Mouse (Mus musculus) intestine, embryonic 14.5 days (tissue): ENCODE results near the gene Kdelr2. TPM values are rescaled to one million over a fixed set of nuclear protein-coding genes. Genes with fewer than 3 reads are reported as not detected.

Experiments used
- ATAC-seq: fragments of 200-750 bp; cut with Nextera tagmentation; replicated peaks from 2 replicates; pipeline ENCODE4 v1.8.0; 2017; ENCODE audit warnings: low read depth, moderate number of reproducible peaks, moderate TSS enrichment, moderate library complexity; ENCODE audit not compliant: low FRiP score, low TSS enrichment
- DNase-seq: peaks from one replicate; pipeline ENCODE4 v3.0.0-alpha.2; 2018; ENCODE audit warnings: low spot score
- H3K27ac ChIP-seq: fragments of 300-500 bp; sonication (generic); 2 replicates; pipeline ENCODE4 v1.5.1; 2014; ENCODE audit warnings: low read depth, mild to moderate bottlenecking, control low read depth
- H3K27me3 ChIP-seq: fragments of 300-500 bp; sonication (generic); replicated peaks from 2 replicates; pipeline ENCODE4 v1.6.1; 2014; ENCODE audit warnings: low read length, control low read depth; ENCODE audit not compliant: control insufficient read depth, insufficient read depth
- H3K36me3 ChIP-seq: fragments of 300-500 bp; sonication (generic); 2 replicates; pipeline ENCODE4 v1.6.1; 2014; ENCODE audit warnings: low read length, control low read depth; ENCODE audit not compliant: control insufficient read depth, insufficient read depth
- H3K4me1 ChIP-seq: fragments of 300-500 bp; sonication (generic); replicated peaks from 2 replicates; pipeline ENCODE4 v1.6.1; 2014; ENCODE audit warnings: low read length, control low read depth, mixed read lengths; ENCODE audit not compliant: control insufficient read depth, insufficient read depth
- H3K4me2 ChIP-seq: fragments of 300-500 bp; sonication (generic); 2 replicates; pipeline ENCODE4 v1.6.1; 2014; ENCODE audit warnings: low read length
- H3K4me3 ChIP-seq: fragments of 300-500 bp; sonication (generic); 2 replicates; pipeline ENCODE4 v1.5.1; 2014; ENCODE audit warnings: low read depth, low read length, control low read depth, mixed read lengths
- H3K9ac ChIP-seq: fragments of 300-500 bp; sonication (generic); 2 replicates; pipeline ENCODE4 v1.6.1; 2014; ENCODE audit warnings: mild to moderate bottlenecking, low read length
- H3K9me3 ChIP-seq: fragments of 300-500 bp; sonication (generic); 2 replicates; pipeline ENCODE4 v1.6.1; 2016; ENCODE audit warnings: low read length, control low read depth; ENCODE audit not compliant: control insufficient read depth
- WGBS: fragments of 180-500 bp; shearing (Covaris S2); extraction: QIAGEN DNeasy Blood & Tissue Kit; methylation state at CpG from one replicate; pipeline ENCODE4 v1.1.7; 2014; 5-methylcytosine and 5-hydroxymethylcytosine counted together
- polyA plus RNA-seq: library from polyadenylated mRNA; unstranded; fragments of >200 nt; fragmentation: Nextera tagmentation; extraction: Ambion mirVana; gene quantifications from 2 replicates; pipeline ENCODE4 v1.2.1, GENCODE M21; 2014

The Kdelr2 gene
- polyA plus RNA-seq, 1 experiment from 2014 or later, result 337 TPM

DNA sequence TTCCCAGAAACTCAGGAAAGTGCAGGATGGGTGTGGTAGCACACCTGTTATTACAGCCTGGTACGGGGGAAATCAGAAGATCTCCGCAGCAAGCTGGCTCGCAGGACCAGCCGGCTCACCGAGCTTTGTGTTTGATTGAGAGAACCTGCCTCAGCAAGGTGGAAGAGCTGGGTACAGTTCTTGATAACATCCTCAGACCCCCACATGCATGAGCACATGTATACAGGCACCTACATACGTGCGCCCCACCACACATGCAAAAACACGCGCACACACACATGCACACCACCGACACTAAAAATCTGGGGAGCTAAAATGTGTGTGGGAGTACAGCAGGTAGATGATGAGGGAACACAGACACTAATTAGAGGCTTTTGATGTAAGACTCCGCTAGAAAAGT is 60.0 kb downstream of the Kdelr2 start:
- H3K27ac ChIP-seq, result no peak overlapping the region
- peak overlapping the region; percentile 50 for H3K4me3 ChIP-seq
- no peaks in the 10 kb centered on the region for H3K27me3 ChIP-seq
- no peaks in the 10 kb centered on the region for H3K9me3 ChIP-seq
- ATAC-seq (no peak), DNase-seq (no peak)
- H3K4me1 ChIP-seq, result peaks cover 12% of the 10 kb centered on the region
- no peaks in the 10 kb centered on the region for H3K36me3 ChIP-seq
- 76% methylated on average over 11 of the region's 11 CpGs for WGBS
- peak overlapping the region; percentile 56 for H3K9ac ChIP-seq
- H3K4me2 ChIP-seq, result peak overlapping the region; percentile 97

DNA sequence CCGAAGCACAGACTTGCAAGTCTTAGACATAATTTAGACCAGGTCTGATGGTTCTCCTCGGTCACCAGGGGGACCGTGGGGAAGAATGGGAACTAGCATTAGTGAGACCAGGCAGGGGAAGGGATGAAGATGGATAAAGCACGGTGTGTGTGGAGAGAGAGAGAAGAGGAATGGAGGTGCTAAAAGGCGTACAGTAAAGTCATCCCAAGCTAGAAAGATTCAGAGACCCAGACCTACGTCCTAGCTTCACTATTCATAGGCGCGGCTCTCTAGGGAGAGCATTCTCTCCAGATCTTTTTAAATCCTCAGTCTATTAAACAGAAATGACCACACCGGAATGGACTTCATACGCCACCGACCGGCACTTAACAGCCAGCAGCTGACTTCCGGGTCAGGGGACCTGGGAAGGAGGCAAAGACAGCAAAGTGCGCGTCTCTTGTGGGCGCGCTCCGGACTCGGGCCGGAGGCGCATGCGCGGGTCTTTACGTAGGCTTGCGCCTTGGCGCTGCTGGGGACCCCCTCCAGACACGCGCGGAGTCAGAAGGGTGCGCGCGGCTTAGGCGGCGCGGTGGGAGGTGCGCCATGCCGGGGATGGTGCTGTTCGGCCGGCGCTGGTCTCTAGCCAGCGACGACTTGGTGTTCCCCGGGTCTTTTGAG is 60.6 kb downstream of the Kdelr2 start, which contains the start of gene Daglb:
Daglb (plus strand) TSS at position 485 of the 657 bp plus-strand sequence.
- Histone ChIP-seq H3K4me3 (peak within 1 kb of the TSS; percentile 50), H3K9me3 (no peaks in the 10 kb centered on the region), H3K4me2 (peak within 1 kb of the TSS; percentile 97), H3K4me1 (peaks cover 12% of the 10 kb centered on the region), H3K9ac (peak within 1 kb of the TSS; percentile 56), H3K27ac (no peak within 1 kb of the TSS), H3K27me3 (no peaks in the 10 kb centered on the region), H3K36me3 (no peaks in the 10 kb centered on the region)
- ATAC-seq, result peak; percentile 95
- peak; percentile 89 for DNase-seq
- WGBS, result 2% methylated on average over 43 of the region's 43 CpGs

DNA sequence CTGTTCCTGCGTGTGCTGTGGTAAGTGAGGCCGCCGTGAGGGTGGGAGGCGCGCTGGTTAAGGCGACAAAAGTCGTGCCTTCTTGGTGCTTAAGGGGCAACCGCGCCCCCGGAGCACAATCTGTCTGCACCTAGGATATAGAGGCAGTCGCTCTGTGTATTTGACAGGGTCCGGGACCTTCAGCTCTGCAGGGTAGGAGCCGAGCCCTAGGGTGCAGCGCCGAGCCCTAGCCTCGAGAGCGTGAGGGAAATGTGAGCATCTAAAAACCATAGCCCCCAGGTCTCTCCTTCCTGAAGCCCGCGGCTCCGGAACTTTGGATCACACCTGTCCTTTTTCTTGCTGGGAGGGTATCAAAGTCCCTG is 61.1 kb downstream of the Kdelr2 start:
- Histone ChIP-seq H3K36me3 (no peaks in the 10 kb centered on the region), H3K9ac (peak overlapping the region; percentile 56), H3K4me2 (peak overlapping the region; percentile 97), H3K9me3 (no peaks in the 10 kb centered on the region), H3K27me3 (no peaks in the 10 kb centered on the region), H3K4me1 (peaks cover 12% of the 10 kb centered on the region), H3K4me3 (peak overlapping the region; percentile 50), H3K27ac (no peak overlapping the region)
- DNase-seq, result no peak
- peak; percentile 61; the same call in 1 of the 2 replicates for ATAC-seq
- under 1% methylated on average over 20 of the region's 20 CpGs for WGBS

DNA sequence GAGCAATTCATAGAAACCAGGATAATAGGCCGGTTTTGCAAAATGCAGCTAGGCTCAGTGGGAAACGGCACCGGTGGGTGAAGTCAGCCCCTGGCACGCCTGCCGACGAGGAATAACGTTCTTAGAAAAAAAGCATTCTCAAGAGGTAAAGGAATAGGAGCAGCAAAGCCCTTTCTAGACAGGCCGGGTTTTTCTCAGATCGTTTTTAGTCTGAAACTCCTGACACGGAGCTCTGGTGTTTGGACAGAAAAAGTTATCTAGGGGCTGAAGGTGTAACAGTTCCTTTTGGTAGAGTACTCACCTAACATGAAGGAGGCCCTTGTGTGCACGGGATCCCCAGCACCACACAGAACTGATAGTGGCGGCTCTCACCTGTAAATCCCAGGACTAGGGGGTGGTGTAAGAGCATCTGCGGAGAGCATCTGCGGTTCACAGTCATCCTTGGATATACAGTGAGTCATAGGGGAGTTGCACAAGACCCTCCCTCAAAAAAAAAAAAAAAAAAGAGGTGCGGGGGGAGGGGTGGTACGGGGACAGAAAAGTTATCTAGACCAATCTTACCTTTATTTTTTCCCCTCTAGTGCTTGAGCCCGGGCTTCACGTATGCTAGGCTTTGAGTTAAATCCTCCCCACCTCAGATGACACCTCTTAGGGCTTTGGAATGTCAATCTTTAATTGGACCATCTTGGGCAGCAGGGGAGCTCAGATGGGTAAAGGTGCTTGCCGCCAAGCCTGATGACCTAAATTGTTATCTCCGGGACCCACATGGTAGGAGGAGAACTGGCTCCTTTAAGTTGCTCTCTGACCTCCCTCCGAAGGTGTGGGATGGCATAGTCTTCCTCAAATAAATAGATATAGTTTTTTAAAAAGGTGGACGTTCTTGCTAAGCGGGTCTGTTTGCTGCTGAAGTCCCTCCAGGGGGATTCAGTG is 61.8 kb downstream of the Kdelr2 start:
- no peak for DNase-seq
- H3K4me1 ChIP-seq, result peaks cover 12% of the 10 kb centered on the region
- H3K9ac ChIP-seq, result peak overlapping the region; percentile 56
- no peaks in the 10 kb centered on the region for H3K27me3 ChIP-seq
- no peaks in the 10 kb centered on the region for H3K9me3 ChIP-seq
- 31% methylated on average over 22 of the region's 23 CpGs for WGBS
- H3K27ac ChIP-seq, result no peak overlapping the region
- no peak for ATAC-seq
- H3K36me3 ChIP-seq, result no peaks in the 10 kb centered on the region
- peak overlapping the region; percentile 97 for H3K4me2 ChIP-seq
- peak overlapping the region; percentile 50 for H3K4me3 ChIP-seq

DNA sequence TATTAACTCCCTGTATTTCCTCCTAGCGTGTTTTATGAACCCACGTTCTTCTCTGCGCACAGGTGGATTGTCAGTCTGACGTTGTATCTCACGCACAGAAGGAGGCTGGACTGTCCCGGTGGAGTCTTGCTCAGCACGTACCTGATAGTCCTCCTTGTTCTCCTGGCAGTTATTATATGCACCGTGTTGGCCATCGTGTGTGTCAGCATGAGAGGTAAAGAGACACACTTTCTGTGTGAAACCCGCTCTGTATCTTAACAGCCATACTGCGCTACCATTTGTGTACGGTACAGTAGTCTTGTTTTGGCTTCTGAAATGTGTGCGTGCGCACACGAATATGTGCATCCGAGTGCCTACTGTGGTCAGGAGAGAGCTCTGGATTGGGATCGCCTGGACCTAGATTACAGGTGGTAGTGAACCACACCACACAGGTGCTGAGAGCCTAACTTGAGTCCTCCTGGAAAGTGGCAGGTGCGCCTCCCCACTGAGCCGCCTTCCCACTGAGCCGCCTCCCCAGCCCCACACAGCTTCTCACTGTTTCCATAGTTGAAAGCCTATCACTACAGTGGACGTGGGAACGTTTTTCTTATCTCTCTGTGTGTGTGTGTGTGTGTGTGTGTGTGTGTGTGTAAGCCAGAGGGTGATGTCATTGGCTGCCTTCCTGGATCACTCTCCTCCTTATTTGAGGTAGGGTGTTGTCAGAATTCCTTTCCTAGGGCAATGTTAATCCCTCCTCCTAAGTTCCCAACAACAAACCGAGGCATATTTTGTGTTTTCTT is 63.4 kb downstream of the Kdelr2 start:
- WGBS, result 87% methylated on average over 23 of the region's 23 CpGs
- Histone ChIP-seq H3K36me3 (no peaks in the 10 kb centered on the region), H3K9ac (no peak overlapping the region), H3K27me3 (no peaks in the 10 kb centered on the region), H3K9me3 (no peaks in the 10 kb centered on the region), H3K4me2 (no peak overlapping the region), H3K4me3 (no peak overlapping the region), H3K27ac (no peak overlapping the region), H3K4me1 (peaks cover 12% of the 10 kb centered on the region)
- DNase-seq (no peak), ATAC-seq (no peak)

DNA sequence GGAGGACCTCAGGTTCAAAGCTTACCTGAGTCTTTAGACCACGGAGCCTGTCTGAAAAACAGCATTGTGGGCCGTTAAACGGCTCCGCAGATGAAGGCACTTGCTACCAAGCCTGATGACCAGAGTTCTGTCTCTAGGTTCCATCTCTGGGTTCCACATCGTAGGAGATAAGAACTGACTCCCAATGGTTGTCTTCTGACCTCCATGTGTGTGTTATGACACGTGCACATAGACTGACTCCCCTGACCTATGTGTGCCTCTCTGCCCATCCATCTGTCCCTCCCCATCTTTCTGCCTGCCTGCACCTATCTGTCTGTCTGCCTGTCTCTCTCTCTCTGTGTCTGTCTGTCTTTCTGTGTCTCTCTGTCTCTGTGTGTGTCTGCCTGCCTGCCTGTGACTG is 64.3 kb downstream of the Kdelr2 start:
- H3K4me1 ChIP-seq, result peaks cover 12% of the 10 kb centered on the region
- H3K36me3 ChIP-seq, result peaks cover 2% of the 10 kb centered on the region; the same call in 1 of the 2 replicates
- H3K9me3 ChIP-seq, result no peaks in the 10 kb centered on the region
- H3K9ac ChIP-seq, result no peak overlapping the region
- no peak overlapping the region for H3K27ac ChIP-seq
- DNase-seq (no peak), ATAC-seq (no peak)
- WGBS, result 89% methylated on average over 6 of the region's 6 CpGs
- no peaks in the 10 kb centered on the region for H3K27me3 ChIP-seq
- H3K4me3 ChIP-seq, result no peak overlapping the region
- no peak overlapping the region for H3K4me2 ChIP-seq

DNA sequence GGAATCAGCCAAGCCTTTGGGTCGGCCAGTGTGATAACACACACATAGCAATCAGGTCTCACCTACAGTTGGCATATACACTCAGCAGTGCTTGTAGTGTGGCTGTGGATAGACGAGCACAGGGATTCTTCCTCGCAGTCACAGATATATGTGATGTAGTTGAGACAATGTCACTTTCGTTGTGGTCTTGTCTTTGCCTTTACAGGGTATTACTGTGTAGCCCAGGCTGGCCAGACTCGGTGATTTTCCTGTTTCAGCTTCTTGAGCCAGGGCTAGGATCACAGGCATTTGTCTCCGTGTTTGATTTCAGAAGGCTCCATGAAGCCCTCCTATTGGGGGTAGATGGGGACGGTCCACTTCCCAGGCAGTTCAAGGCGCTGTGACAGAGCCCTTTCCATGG is 66.0 kb downstream of the Kdelr2 start:
- H3K36me3 ChIP-seq, result peaks cover 13% of the 10 kb centered on the region; the same call in 1 of the 2 replicates
- DNase-seq, result no peak
- peaks cover 8% of the 10 kb centered on the region for H3K4me1 ChIP-seq
- no peak overlapping the region for H3K4me3 ChIP-seq
- 91% methylated on average over 8 of the region's 8 CpGs for WGBS
- no peak for ATAC-seq
- H3K27ac ChIP-seq, result no peak overlapping the region
- H3K9me3 ChIP-seq, result no peaks in the 10 kb centered on the region
- no peaks in the 10 kb centered on the region for H3K27me3 ChIP-seq
- H3K9ac ChIP-seq, result no peak overlapping the region
- H3K4me2 ChIP-seq, result no peak overlapping the region

DNA sequence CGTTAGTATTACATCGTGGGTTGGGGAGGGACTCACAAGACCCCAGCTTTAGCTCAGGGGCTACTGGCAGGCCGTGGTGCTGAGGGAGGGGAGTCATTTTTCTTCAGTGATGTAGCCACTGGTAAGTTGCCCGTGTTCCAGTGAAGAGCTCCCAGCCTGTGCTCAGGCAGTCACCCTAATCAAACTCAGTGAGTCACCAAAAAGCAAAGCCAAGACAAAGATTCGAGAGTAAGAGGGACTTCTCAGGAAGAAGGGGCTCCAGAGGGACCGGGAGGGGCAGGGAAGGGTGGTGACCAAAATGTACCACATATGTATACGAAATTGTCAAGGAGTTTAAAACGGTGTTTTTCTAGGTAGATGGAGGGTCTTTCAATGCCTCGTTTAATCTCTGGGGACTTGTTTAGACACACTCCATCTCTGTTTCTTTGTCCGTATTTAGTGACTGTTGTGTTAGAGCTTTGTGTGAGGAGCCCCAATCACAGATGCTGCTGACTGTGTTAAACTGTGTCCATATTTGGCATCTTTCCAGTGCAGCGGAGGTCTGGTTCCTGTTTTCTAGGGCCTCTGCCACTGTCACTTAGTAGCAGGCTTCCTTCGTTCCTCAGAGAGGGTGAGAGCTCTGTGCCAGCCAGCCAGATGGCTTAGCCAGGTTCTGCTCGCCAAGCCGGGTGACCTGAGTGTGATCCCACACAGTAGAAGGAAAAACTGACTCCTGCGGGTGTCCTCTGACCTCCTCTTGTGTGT is 67.0 kb downstream of the Kdelr2 start:
- Histone ChIP-seq H3K36me3 (peaks cover 21% of the 10 kb centered on the region; the same call in 1 of the 2 replicates), H3K27me3 (no peaks in the 10 kb centered on the region), H3K4me3 (no peak overlapping the region), H3K4me1 (peaks cover 3% of the 10 kb centered on the region), H3K9ac (no peak overlapping the region), H3K9me3 (no peaks in the 10 kb centered on the region), H3K27ac (peak overlapping the region; percentile 60), H3K4me2 (no peak overlapping the region)
- WGBS, result 70% methylated on average over 15 of the region's 15 CpGs
- DNase-seq (no peak), ATAC-seq (no peak)
